Mouse (Mus musculus) brain, embryonic 14.5 days (tissue): ENCODE results near the gene Dhx58.

Experiments used
- CTCF ChIP-seq: fragments of 200-500 bp; IDR thresholded peaks from 2 replicates; pipeline ENCODE4 v1.5.1; 2012; ENCODE audit warnings: inconsistent platforms, mild to moderate bottlenecking, moderate library complexity, borderline replicate concordance; ENCODE audit not compliant: insufficient read depth, insufficient read length; ENCODE audit errors: extremely low read depth
- POLR2A ChIP-seq: fragments of 200-500 bp; IDR thresholded peaks from 2 replicates; pipeline ENCODE4 v1.6.1; 2012; ENCODE audit warnings: mild to moderate bottlenecking, inconsistent platforms, borderline replicate concordance; ENCODE audit not compliant: poor library complexity, insufficient read depth, insufficient read length, severe bottlenecking; ENCODE audit errors: extremely low read depth

GRCm38 (mm10) chr11:100690389-100690788 is 13.7 kb downstream of the Dhx58 start:
- TF ChIP-seq POLR2A (no peak), CTCF (no peak)
